ENCODE assay signal across 16 mouse cellular contexts in the genomic region with DNA sequence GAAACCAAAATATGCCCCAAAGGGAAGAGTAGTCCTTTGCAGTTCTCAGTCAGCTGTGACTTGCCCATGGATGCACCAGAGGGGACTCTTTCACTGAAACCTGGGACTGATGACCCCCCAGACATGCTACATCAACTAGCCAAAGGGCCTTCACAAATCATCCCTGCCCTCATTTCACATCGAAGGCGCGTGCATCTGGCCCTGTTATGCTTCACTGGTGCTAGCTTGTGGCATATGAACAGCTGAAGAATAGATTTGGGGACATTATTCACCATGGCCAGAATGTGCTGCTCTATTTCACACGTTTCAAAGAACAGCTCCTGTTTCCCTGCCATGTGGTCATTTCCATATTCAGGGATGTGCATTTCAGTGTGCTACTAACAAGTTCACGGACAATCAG.
A peak's percentile ranks its signal among the peaks of the same experiment; 100 is the strongest.
DNase-seq lines count a peak whose midpoint lies in the region; ATAC-seq lines count a peak whose summit lies in the region.
"Had no signal": no experiment of that assay in that cellular context is flagged by ENCODE, and none has a peak within 500 bp of the region (broad histone marks: within the 10 kb centered on the region; RNA-seq: fewer than 3 reads in every experiment).

No protein-coding gene starts in this region.

- H3K27ac ChIP-seq in forebrain, embryonic 15.5 days (replicated peaks) = no peak overlapping the region
- no peak overlapping the region for H3K27ac ChIP-seq in forebrain, embryonic 10.5 days
- peak overlapping the region; percentile 76; the same call in 1 of the 2 replicates for H3K27ac ChIP-seq in hindbrain, embryonic 13.5 days
- no peak overlapping the region for H3K27ac ChIP-seq in neural tube, embryonic 14.5 days (ENCODE audit: low read depth, low read length)
- H3K27ac ChIP-seq: heart, embryonic 15.5 days; liver, embryonic 14.5 days had no signal

- no peak overlapping the region for H3K4me3 ChIP-seq in forebrain, embryonic 15.5 days
- H3K4me3 ChIP-seq in forebrain, embryonic 10.5 days = no peak overlapping the region
- no peak overlapping the region for H3K4me3 ChIP-seq in hindbrain, embryonic 13.5 days
- H3K4me3 ChIP-seq in neural tube, embryonic 14.5 days (ENCODE audit: low read depth, low read length) = no peak overlapping the region
- H3K4me3 ChIP-seq: heart, embryonic 15.5 days had no signal

- no peaks in the 10 kb centered on the region for H3K4me1 ChIP-seq in forebrain, embryonic 15.5 days
- no peaks in the 10 kb centered on the region for H3K4me1 ChIP-seq in forebrain, embryonic 10.5 days
- no peaks in the 10 kb centered on the region for H3K4me1 ChIP-seq in hindbrain, embryonic 13.5 days (replicated peaks)
- H3K4me1 ChIP-seq in neural tube, embryonic 14.5 days (ENCODE audit: control insufficient read depth, insufficient read depth, low read length) = no peaks in the 10 kb centered on the region
- H3K4me1 ChIP-seq: heart, embryonic 15.5 days had no signal

- peak; percentile 46; the same call in 1 of the 2 replicates for ATAC-seq in forebrain, embryonic 15.5 days (replicated peaks)
- ATAC-seq in hindbrain, embryonic 13.5 days (ENCODE audit: low FRiP score) = peak; percentile 80
- ATAC-seq in neural tube, embryonic 14.5 days (ENCODE audit: low read depth) = peak; percentile 69
- ATAC-seq in activated CD4-positive, CD25-positive, alpha-beta regulatory T cell, adult 4 months = no peak
- ATAC-seq: inflammation-experienced regulatory T-cells, adult 6 months had no signal

- no peaks in the 10 kb centered on the region for H3K27me3 ChIP-seq in forebrain, embryonic 15.5 days
- no peaks in the 10 kb centered on the region for H3K27me3 ChIP-seq in forebrain, embryonic 10.5 days (ENCODE audit: poor library complexity, severe bottlenecking)
- no peaks in the 10 kb centered on the region for H3K27me3 ChIP-seq in hindbrain, embryonic 13.5 days
- no peaks in the 10 kb centered on the region for H3K27me3 ChIP-seq in neural tube, embryonic 14.5 days (ENCODE audit: control insufficient read depth, insufficient read depth, low read length)
- H3K27me3 ChIP-seq: heart, embryonic 15.5 days had no signal

- H3K9ac ChIP-seq in forebrain, embryonic 15.5 days (replicated peaks) = no peak overlapping the region
- H3K9ac ChIP-seq in hindbrain, embryonic 13.5 days = no peak overlapping the region
- no peak overlapping the region for H3K9ac ChIP-seq in neural tube, embryonic 14.5 days (replicated peaks; ENCODE audit: low read depth, low read length)
- H3K9ac ChIP-seq: heart, embryonic 15.5 days; liver, embryonic 14.5 days had no signal

- H3K9me3 ChIP-seq in forebrain, embryonic 15.5 days = no peaks in the 10 kb centered on the region
- peaks cover 2% of the 10 kb centered on the region; the same call in 1 of the 2 replicates for H3K9me3 ChIP-seq in forebrain, embryonic 10.5 days
- no peaks in the 10 kb centered on the region for H3K9me3 ChIP-seq in hindbrain, embryonic 13.5 days
- H3K9me3 ChIP-seq in neural tube, embryonic 14.5 days (ENCODE audit: control insufficient read depth, low read length) = no peaks in the 10 kb centered on the region
- H3K9me3 ChIP-seq: heart, embryonic 15.5 days had no signal

- 66% methylated on average over 5 of the region's 5 CpGs for WGBS in forebrain, embryonic 15.5 days
- 91% methylated on average over 5 of the region's 5 CpGs for WGBS in forebrain, embryonic 10.5 days
- 47% methylated on average over 5 of the region's 5 CpGs for WGBS in hindbrain, embryonic 13.5 days
- 33% methylated on average over 5 of the region's 5 CpGs for WGBS in neural tube, embryonic 14.5 days

- H3K36me3 ChIP-seq in forebrain, embryonic 15.5 days = no peaks in the 10 kb centered on the region
- H3K36me3 ChIP-seq in forebrain, embryonic 10.5 days (replicated peaks) = no peaks in the 10 kb centered on the region
- no peaks in the 10 kb centered on the region for H3K36me3 ChIP-seq in hindbrain, embryonic 13.5 days
- H3K36me3 ChIP-seq in neural tube, embryonic 14.5 days (ENCODE audit: control insufficient read depth, insufficient read depth, low read length) = no peaks in the 10 kb centered on the region
- H3K36me3 ChIP-seq: heart, embryonic 15.5 days had no signal

- H3K4me2 ChIP-seq in forebrain, embryonic 15.5 days (replicated peaks) = no peak overlapping the region
- H3K4me2 ChIP-seq in hindbrain, embryonic 13.5 days = no peak overlapping the region
- no peak overlapping the region for H3K4me2 ChIP-seq in neural tube, embryonic 14.5 days (ENCODE audit: low read depth, low read length)
- H3K4me2 ChIP-seq: heart, embryonic 15.5 days had no signal

- no peak for DNase-seq in forebrain, embryonic 10.5 days (ENCODE audit: extremely low spot score, low spot score)
- DNase-seq in cerebellum, postnatal 14 days = peak; percentile 18 to 35
- no peak for DNase-seq in right cerebral cortex, postnatal 36 days (ENCODE audit: low spot score in 2 of 2)
- DNase-seq: heart, adult 11 months; kidney, postnatal 36 days; layer of hippocampus, postnatal 36 days; lung, postnatal 14 days; right cerebral cortex, postnatal 4 days; thymus, adult 2 months had no signal

Comparison
In these comparisons a context has a peak if more than half of its experiments do, and no peak if none do; other contexts are left out.
1. DNase-seq: peak in cerebellum, postnatal 14 days (2 of 2); none in forebrain, embryonic 10.5 days (single experiment) and right cerebral cortex, postnatal 36 days (0 of 2).